Mouse (Mus musculus): ENCODE measurements around the gene Bmi1. TPM values are rescaled to one million over a fixed set of nuclear protein-coding genes. Genes with fewer than 3 reads are reported as not detected.

Bmi1 gene
- polyA plus RNA-seq, 1 experiment: 17.4 TPM

GRCm38 (mm10) chr2:18686826-18687519 lies 10.2 kb downstream of the Bmi1 start:
- no peak overlapping the region for H3K27ac ChIP-seq (ENCODE audit: insufficient read depth, low read depth, low read length)
- peaks cover 20% of the 10 kb centered on the region for H3K27me3 ChIP-seq (replicated peaks; ENCODE audit: control insufficient read depth, insufficient read depth, low read length)
- WGBS: 97% methylated on average over 8 of the region's 8 CpGs
- no peaks in the 10 kb centered on the region; the same call in 1 of the 2 replicates for H3K4me1 ChIP-seq (ENCODE audit: control insufficient read depth, insufficient read depth, low read length)
- no peak for TF ChIP-seq CTCF (conservative IDR thresholded peaks at IDR 0.05; ENCODE audit: insufficient read depth, insufficient read length, low read depth, low read length)
- no peak for TF ChIP-seq POLR2A (IDR thresholded peaks at IDR 0.05; ENCODE audit: low read depth, low read length)
- no peaks in the 10 kb centered on the region; the same call in none of the 2 replicates for H3K36me3 ChIP-seq (ENCODE audit: control insufficient read depth, insufficient read depth, low read length)
- no peak overlapping the region for H3K4me3 ChIP-seq (ENCODE audit: insufficient read depth, low read depth, low read length)
- no peak for DNase-seq

GRCm38 (mm10) chr2:18687671-18688170 lies 10.9 kb downstream of the Bmi1 start:
- peaks cover 24% of the 10 kb centered on the region for H3K27me3 ChIP-seq (replicated peaks; ENCODE audit: control insufficient read depth, insufficient read depth, low read length)
- no peak overlapping the region for H3K27ac ChIP-seq (ENCODE audit: insufficient read depth, low read depth, low read length)
- no peak overlapping the region for H3K4me3 ChIP-seq (ENCODE audit: insufficient read depth, low read depth, low read length)
- no peaks in the 10 kb centered on the region; the same call in none of the 2 replicates for H3K36me3 ChIP-seq (ENCODE audit: control insufficient read depth, insufficient read depth, low read length)
- no peaks in the 10 kb centered on the region; the same call in 1 of the 2 replicates for H3K4me1 ChIP-seq (ENCODE audit: control insufficient read depth, insufficient read depth, low read length)
- TF ChIP-seq CTCF (conservative IDR thresholded peaks at IDR 0.05; ENCODE audit: insufficient read depth, insufficient read length, low read depth, low read length): no peak
- TF ChIP-seq POLR2A (IDR thresholded peaks at IDR 0.05; ENCODE audit: low read depth, low read length): no peak
- WGBS: 50% methylated on average over 9 of the region's 9 CpGs
- DNase-seq: no peak

GRCm38 (mm10) chr2:18688286-18688685 lies 11.5 kb downstream of the Bmi1 start:
- H3K4me3 ChIP-seq (ENCODE audit: insufficient read depth, low read depth, low read length): no peak overlapping the region

GRCm38 (mm10) chr2:18688708-18689063 lies 11.9 kb downstream of the Bmi1 start:
- Histone ChIP-seq H3K4me1 (ENCODE audit: control insufficient read depth, insufficient read depth, low read length) (no peaks in the 10 kb centered on the region; the same call in 1 of the 2 replicates), H3K36me3 (ENCODE audit: control insufficient read depth, insufficient read depth, low read length) (no peaks in the 10 kb centered on the region; the same call in none of the 2 replicates), H3K27ac (ENCODE audit: insufficient read depth, low read depth, low read length) (no peak overlapping the region), H3K27me3 (replicated peaks; ENCODE audit: control insufficient read depth, insufficient read depth, low read length) (peaks cover 24% of the 10 kb centered on the region), H3K4me3 (ENCODE audit: insufficient read depth, low read depth, low read length) (peak overlapping the region; percentile 46; the same call in 1 of the 2 replicates)
- TF ChIP-seq CTCF (conservative IDR thresholded peaks at IDR 0.05; ENCODE audit: insufficient read depth, insufficient read length, low read depth, low read length) (no peak), POLR2A (IDR thresholded peaks at IDR 0.05; ENCODE audit: low read depth, low read length) (no peak)
- WGBS: 5% methylated on average over 45 of the region's 45 CpGs
- no peak for DNase-seq

More at GRCm38 (mm10) chr2:18688286-18688685, 11.5 kb downstream of the Bmi1 start:
- H3K27me3 ChIP-seq (replicated peaks; ENCODE audit: control insufficient read depth, insufficient read depth, low read length): peaks cover 24% of the 10 kb centered on the region
- no peak overlapping the region for H3K27ac ChIP-seq (ENCODE audit: insufficient read depth, low read depth, low read length)
- TF ChIP-seq POLR2A (IDR thresholded peaks at IDR 0.05; ENCODE audit: low read depth, low read length) (no peak), CTCF (conservative IDR thresholded peaks at IDR 0.05; ENCODE audit: insufficient read depth, insufficient read length, low read depth, low read length) (no peak)
- no peaks in the 10 kb centered on the region; the same call in 1 of the 2 replicates for H3K4me1 ChIP-seq (ENCODE audit: control insufficient read depth, insufficient read depth, low read length)
- no peaks in the 10 kb centered on the region; the same call in none of the 2 replicates for H3K36me3 ChIP-seq (ENCODE audit: control insufficient read depth, insufficient read depth, low read length)
- WGBS: 39% methylated on average over 6 of the region's 6 CpGs
- no peak for DNase-seq

- TF ChIP-seq CTCF (conservative IDR thresholded peaks at IDR 0.05; ENCODE audit: insufficient read depth, insufficient read length, low read depth, low read length) (no peak), POLR2A (IDR thresholded peaks at IDR 0.05; ENCODE audit: low read depth, low read length) (no peak)
- no peaks in the 10 kb centered on the region; the same call in 1 of the 2 replicates for H3K36me3 ChIP-seq (ENCODE audit: control insufficient read depth, insufficient read depth, low read length)
- no peak overlapping the region for H3K27ac ChIP-seq (ENCODE audit: insufficient read depth, low read depth, low read length)
- H3K4me3 ChIP-seq (ENCODE audit: insufficient read depth, low read depth, low read length): peak overlapping the region; percentile 46
- H3K27me3 ChIP-seq (replicated peaks; ENCODE audit: control insufficient read depth, insufficient read depth, low read length): peaks cover 25% of the 10 kb centered on the region
- 2% methylated on average over 51 of the region's 51 CpGs for WGBS
- H3K4me1 ChIP-seq (ENCODE audit: control insufficient read depth, insufficient read depth, low read length): no peaks in the 10 kb centered on the region; the same call in 1 of the 2 replicates
- peak; percentile 67 for DNase-seq
Observed at GRCm38 (mm10) chr2:18689064-18689921, 12.5 kb downstream of the Bmi1 start.

- H3K4me3 ChIP-seq (ENCODE audit: insufficient read depth, low read depth, low read length): peak overlapping the region; percentile 49
- H3K36me3 ChIP-seq (ENCODE audit: control insufficient read depth, insufficient read depth, low read length): no peaks in the 10 kb centered on the region
- TF ChIP-seq CTCF (conservative IDR thresholded peaks at IDR 0.05; ENCODE audit: insufficient read depth, insufficient read length, low read depth, low read length): no peak
- TF ChIP-seq POLR2A (IDR thresholded peaks at IDR 0.05; ENCODE audit: low read depth, low read length): no peak
- peaks cover 29% of the 10 kb centered on the region for H3K27me3 ChIP-seq (replicated peaks; ENCODE audit: control insufficient read depth, insufficient read depth, low read length)
- H3K4me1 ChIP-seq (ENCODE audit: control insufficient read depth, insufficient read depth, low read length): no peaks in the 10 kb centered on the region; the same call in 1 of the 2 replicates
- DNase-seq: no peak
- 2% methylated on average over 58 of the region's 58 CpGs for WGBS
- H3K27ac ChIP-seq (ENCODE audit: insufficient read depth, low read depth, low read length): no peak overlapping the region
Observed at GRCm38 (mm10) chr2:18690055-18690691, 13.4 kb downstream of the Bmi1 start.
